Mouse (Mus musculus) retina, adult 2 months (tissue): ENCODE results near the gene Itpr2.

Experiments used
- DNase-seq: peaks from one replicate; pipeline ENCODE4 v3.0.0-alpha.2; 2012; ENCODE audit warnings: low read depth, low spot score

The Itpr2 gene

GRCm38 (mm10) chr6:146222403-146223063, 279.5 kb downstream of the Itpr2 start:
- DNase-seq, result no peak

GRCm38 (mm10) chr6:146221371-146222336, 280.4 kb downstream of the Itpr2 start:
- no peak for DNase-seq

GRCm38 (mm10) chr6:146220071-146220470, 282.0 kb downstream of the Itpr2 start:
- DNase-seq, result no peak

- DNase-seq, result no peak
These were observed 282.5 kb downstream of the Itpr2 start for GRCm38 (mm10) chr6:146219534-146219933.

- no peak for DNase-seq
These were observed 286.7 kb downstream of the Itpr2 start for GRCm38 (mm10) chr6:146215302-146215701.

- no peak for DNase-seq
These were observed 289.7 kb downstream of the Itpr2 start for GRCm38 (mm10) chr6:146212339-146212738.

- no peak for DNase-seq
These were observed 290.8 kb downstream of the Itpr2 start for GRCm38 (mm10) chr6:146211233-146211632.

- no peak for DNase-seq
These were observed 293.0 kb downstream of the Itpr2 start for GRCm38 (mm10) chr6:146208983-146209382.

GRCm38 (mm10) chr6:146207204-146207959, 294.6 kb downstream of the Itpr2 start:
- DNase-seq, result no peak

- DNase-seq, result no peak
These were observed 296.9 kb downstream of the Itpr2 start for GRCm38 (mm10) chr6:146205136-146205535.

- no peak for DNase-seq
These were observed 297.6 kb downstream of the Itpr2 start for GRCm38 (mm10) chr6:146204470-146204869.

- no peak for DNase-seq
These were observed 304.1 kb downstream of the Itpr2 start for GRCm38 (mm10) chr6:146197868-146198379.

- DNase-seq, result no peak
These were observed 305.3 kb downstream of the Itpr2 start for GRCm38 (mm10) chr6:146196701-146197100.

GRCm38 (mm10) chr6:146195854-146196457, 306.1 kb downstream of the Itpr2 start:
- DNase-seq, result no peak

- DNase-seq, result no peak
These were observed 310.1 kb downstream of the Itpr2 start for GRCm38 (mm10) chr6:146191931-146192330.

- no peak for DNase-seq
These were observed 312.0 kb downstream of the Itpr2 start for GRCm38 (mm10) chr6:146190006-146190405.

GRCm38 (mm10) chr6:146185532-146185931, 316.5 kb downstream of the Itpr2 start:
- no peak for DNase-seq

- DNase-seq, result no peak
These were observed 317.3 kb downstream of the Itpr2 start for GRCm38 (mm10) chr6:146184771-146185170.

GRCm38 (mm10) chr6:146174644-146175250, 327.3 kb downstream of the Itpr2 start:
- no peak for DNase-seq

- no peak for DNase-seq
These were observed 331.4 kb downstream of the Itpr2 start for GRCm38 (mm10) chr6:146170603-146171051.

GRCm38 (mm10) chr6:146167207-146167606, 334.8 kb downstream of the Itpr2 start:
- no peak for DNase-seq
